Comparison of ENCODE assay signal across 8 mouse cellular contexts in the genomic region with DNA sequence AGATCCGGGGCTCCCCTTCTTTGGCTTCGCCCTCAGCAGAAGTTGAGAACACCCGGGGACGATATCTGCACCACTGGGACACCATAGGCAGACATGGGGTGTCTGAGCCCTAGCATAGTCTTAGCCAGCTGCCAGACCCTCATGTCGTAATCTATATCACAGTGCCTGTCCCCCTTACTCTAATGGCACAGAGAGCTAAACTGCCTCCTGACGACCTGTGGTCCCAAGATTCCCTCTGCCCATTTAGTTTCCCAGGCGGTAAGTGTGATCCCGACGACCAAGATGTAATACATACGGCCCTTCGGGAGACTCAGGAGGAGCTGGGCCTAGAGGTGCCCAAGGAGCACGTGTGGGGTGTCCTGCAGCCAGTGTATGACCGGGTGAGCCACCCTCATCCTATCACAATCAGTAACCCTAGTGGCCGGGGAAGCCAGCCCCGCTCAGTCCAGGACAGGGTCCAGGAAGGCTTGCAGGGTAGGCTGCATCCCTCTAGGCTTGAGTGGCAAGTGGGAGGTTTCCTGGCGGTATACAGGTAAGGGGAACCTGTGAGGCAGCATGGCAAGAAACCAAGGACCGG. TPM values are rescaled to one million over a fixed set of nuclear protein-coding genes. Genes with fewer than 3 reads are reported as not detected.
DNase-seq lines count a peak whose midpoint lies in the region; ATAC-seq and TF ChIP-seq lines count a peak whose summit lies in the region.

No protein-coding gene starts in this region.

- H3K27me3 ChIP-seq in ES-Bruce4 (ENCODE audit: control insufficient read depth, insufficient read depth, low read length, poor library complexity, severe bottlenecking): no peaks in the 10 kb centered on the region
- no peaks in the 10 kb centered on the region for H3K27me3 ChIP-seq in forebrain, postnatal 0 days (ENCODE audit: insufficient read depth, low read length)
- no peaks in the 10 kb centered on the region for H3K27me3 ChIP-seq in liver, postnatal 0 days (ENCODE audit: insufficient read depth, low read length)

- H3K4me1 ChIP-seq in ES-Bruce4 (ENCODE audit: control insufficient read depth, insufficient read depth, low read length): peaks cover 3% of the 10 kb centered on the region
- H3K4me1 ChIP-seq in forebrain, postnatal 0 days (ENCODE audit: insufficient read depth): peaks cover 10% of the 10 kb centered on the region; the same call in 1 of the 2 replicates
- peaks cover 14% of the 10 kb centered on the region for H3K4me1 ChIP-seq in liver, postnatal 0 days (ENCODE audit: insufficient read depth)

- peak overlapping the region; percentile 78 for H3K4me3 ChIP-seq in gastrocnemius, adult 2 months
- peak overlapping the region; percentile 83 for H3K4me3 ChIP-seq in ES-Bruce4 (ENCODE audit: low read depth, low read length)
- H3K4me3 ChIP-seq in forebrain, postnatal 0 days (ENCODE audit: low read depth, low read length): peak overlapping the region; percentile 77
- H3K4me3 ChIP-seq in liver, postnatal 0 days (ENCODE audit: low read depth, low read length): peak overlapping the region; percentile 80

- H3K4me2 ChIP-seq in forebrain, postnatal 0 days (ENCODE audit: low read depth): peak overlapping the region; percentile 86
- H3K4me2 ChIP-seq in liver, postnatal 0 days (ENCODE audit: low read depth, low read length): peak overlapping the region; percentile 100

- DNase-seq in gastrocnemius, adult 2 months: no peak
- DNase-seq in gastrocnemius, postnatal 25 days: no peak
- no peak for DNase-seq in forebrain, postnatal 0 days
- DNase-seq in liver, postnatal 0 days: no peak
- DNase-seq in urinary bladder, adult 18-20 months (ENCODE audit: low spot score in 2 of 2): no peak
- DNase-seq in layer of hippocampus, postnatal 14 days (ENCODE audit: low spot score in 2 of 2): no peak
- no peak for DNase-seq in kidney, postnatal 4 days

- WGBS in forebrain, postnatal 0 days: 17% methylated on average over 17 of the region's 17 CpGs
- 25% methylated on average over 17 of the region's 17 CpGs for WGBS in liver, postnatal 0 days (ENCODE audit: insufficient replicate concordance)

- intact Hi-C loops in gastrocnemius, adult 2 months (cut with DNase I): loop anchor here (1.0 kb wide), 1 partner anchor 11 kb away; the partner anchor contains the start of gene Ndufv1

- no peak for TF ChIP-seq EP300 in ES-Bruce4 (IDR thresholded peaks at IDR 0.05; ENCODE audit: insufficient read depth, low read depth, low read length)
- TF ChIP-seq EP300 in liver, postnatal 0 days (IDR thresholded peaks at IDR 0.05; ENCODE audit: low read depth): no peak

- TF ChIP-seq POLR2A in ES-Bruce4 (IDR thresholded peaks at IDR 0.05; ENCODE audit: insufficient read depth, low read length): no peak

- peak; percentile 17 for ATAC-seq in forebrain, postnatal 0 days
- peak; percentile 3; the same call in 1 of the 2 replicates for ATAC-seq in liver, postnatal 0 days

- TF ChIP-seq CTCF in gastrocnemius, adult 2 months (IDR thresholded peaks at IDR 0.05): no peak
- TF ChIP-seq CTCF in ES-Bruce4 (IDR thresholded peaks at IDR 0.05; ENCODE audit: low read depth, low read length): no peak
- TF ChIP-seq CTCF in forebrain, postnatal 0 days (IDR thresholded peaks at IDR 0.05; ENCODE audit: low read depth): no peak
- TF ChIP-seq CTCF in liver, postnatal 0 days (IDR thresholded peaks at IDR 0.05; ENCODE audit: low read depth): no peak

- no peaks in the 10 kb centered on the region for H3K9me3 ChIP-seq in ES-Bruce4 (replicated peaks; ENCODE audit: control insufficient read depth, insufficient read depth, low read length, poor library complexity, severe bottlenecking)
- H3K9me3 ChIP-seq in forebrain, postnatal 0 days (ENCODE audit: low read length): no peaks in the 10 kb centered on the region
- no peaks in the 10 kb centered on the region for H3K9me3 ChIP-seq in liver, postnatal 0 days (ENCODE audit: low read length)

- H3K9ac ChIP-seq in ES-Bruce4 (ENCODE audit: low read depth, poor library complexity, severe bottlenecking): peak overlapping the region; percentile 78
- H3K9ac ChIP-seq in forebrain, postnatal 0 days: peak overlapping the region; percentile 93
- peak overlapping the region; percentile 83 for H3K9ac ChIP-seq in liver, postnatal 0 days (replicated peaks)

- peak overlapping the region; percentile 94 for H3K27ac ChIP-seq in gastrocnemius, adult 2 months
- H3K27ac ChIP-seq in ES-Bruce4 (ENCODE audit: insufficient read depth, low read length): peak overlapping the region; percentile 85
- peak overlapping the region; percentile 91 for H3K27ac ChIP-seq in forebrain, postnatal 0 days (ENCODE audit: low read depth, low read length)
- H3K27ac ChIP-seq in liver, postnatal 0 days (ENCODE audit: low read depth): peak overlapping the region; percentile 97

- no peaks in the 10 kb centered on the region for H3K36me3 ChIP-seq in ES-Bruce4 (ENCODE audit: control insufficient read depth, insufficient read depth, low read length, poor library complexity, severe bottlenecking)
- H3K36me3 ChIP-seq in forebrain, postnatal 0 days (ENCODE audit: insufficient read depth): peaks cover under 1% of the 10 kb centered on the region; the same call in 1 of the 2 replicates
- 0 out of 2 replicates have a peak, but pooled peaks cover 6% of the 10 kb centered on the region for H3K36me3 ChIP-seq in liver, postnatal 0 days (replicated peaks; ENCODE audit: insufficient read depth, low read length)

RNA-seq across cellular contexts. Expression of gene Gm49405, which starts 0.6 kb away (rescaled TPM):
- total RNA-seq in gastrocnemius, adult 2 months (2021): under 1 TPM; 0.33 to 0.56 TPM
- total RNA-seq in gastrocnemius, postnatal 25 days (2021): under 1 TPM; 0.31 to 0.35 TPM
- 2.4 and 3.0 TPM in 2 replicates for polyA plus RNA-seq in ES-Bruce4 (2011; ENCODE audit: insufficient read depth, insufficient read length, low read depth, missing spikeins)
- 7.8 and 8.5 TPM in 2 replicates for total RNA-seq in forebrain, postnatal 0 days (2014; rRNA removed)
- 2.1 and 2.6 TPM in 2 replicates for polyA plus RNA-seq in forebrain, postnatal 0 days (2015; fragmentation: Nextera tagmentation; extraction: Ambion mirVana)
- 0.26 and 0.49 TPM in 2 replicates for polyA plus RNA-seq in liver, postnatal 0 days (2015; fragmentation: Nextera tagmentation; extraction: Ambion mirVana)
- total RNA-seq in layer of hippocampus, postnatal 14 days (2021): 1 to 10 TPM; 1.5 to 2.2 TPM

RNA-seq across cellular contexts. Expression of gene Nudt8, which starts 0.7 kb away (rescaled TPM):
- total RNA-seq in gastrocnemius, adult 2 months (2021): 10 to 100 TPM; 19.2 to 31.9 TPM
- total RNA-seq in gastrocnemius, postnatal 25 days (2021): 10 to 100 TPM; 21.5 to 23.1 TPM
- polyA plus RNA-seq in ES-Bruce4 (2011; ENCODE audit: insufficient read depth, insufficient read length, low read depth, missing spikeins): 17.3 and 20.8 TPM in 2 replicates
- 26.7 and 30.8 TPM in 2 replicates for total RNA-seq in forebrain, postnatal 0 days (2014; rRNA removed)
- 36.3 and 40.4 TPM in 2 replicates for polyA plus RNA-seq in forebrain, postnatal 0 days (2015; fragmentation: Nextera tagmentation; extraction: Ambion mirVana)
- 22.0 and 23.0 TPM in 2 replicates for polyA plus RNA-seq in liver, postnatal 0 days (2015; fragmentation: Nextera tagmentation; extraction: Ambion mirVana)
- 10 to 100 TPM; 12.3 to 12.5 TPM for total RNA-seq in layer of hippocampus, postnatal 14 days (2021)

RNA-seq across cellular contexts. Expression of gene Doc2g, which starts 2.1 kb away (rescaled TPM):
- total RNA-seq in gastrocnemius, adult 2 months (2021): 1 to 10 TPM in 1 of 2 experiments, under 1 TPM in 1; 0.56 to 2.6 TPM
- total RNA-seq in gastrocnemius, postnatal 25 days (2021): under 1 TPM; 0.69 to 0.75 TPM
- 2.9 and 3.6 TPM in 2 replicates for polyA plus RNA-seq in ES-Bruce4 (2011; ENCODE audit: insufficient read depth, insufficient read length, low read depth, missing spikeins)
- total RNA-seq in forebrain, postnatal 0 days (2014; rRNA removed): 16.0 and 17.8 TPM in 2 replicates
- 5.7 and 6.3 TPM in 2 replicates for polyA plus RNA-seq in forebrain, postnatal 0 days (2015; fragmentation: Nextera tagmentation; extraction: Ambion mirVana)
- polyA plus RNA-seq in liver, postnatal 0 days (2015; fragmentation: Nextera tagmentation; extraction: Ambion mirVana): 0.36 and 0.74 TPM in 2 replicates
- total RNA-seq in layer of hippocampus, postnatal 14 days (2021): 1 to 10 TPM; 2.3 to 3.0 TPM

RNA-seq across cellular contexts. Expression of gene Tbx10, which starts 8.5 kb away (rescaled TPM):
- not detected for total RNA-seq in gastrocnemius, adult 2 months (2021)
- not detected for total RNA-seq in gastrocnemius, postnatal 25 days (2021)
- polyA plus RNA-seq in ES-Bruce4 (2011; ENCODE audit: insufficient read depth, insufficient read length, low read depth, missing spikeins): not detected in 2 replicates
- not detected in 2 replicates for total RNA-seq in forebrain, postnatal 0 days (2014; rRNA removed)
- not detected in 2 replicates for polyA plus RNA-seq in forebrain, postnatal 0 days (2015; fragmentation: Nextera tagmentation; extraction: Ambion mirVana)
- not detected in 2 replicates for polyA plus RNA-seq in liver, postnatal 0 days (2015; fragmentation: Nextera tagmentation; extraction: Ambion mirVana)
- not detected for total RNA-seq in layer of hippocampus, postnatal 14 days (2021)

RNA-seq across cellular contexts. Expression of gene Ndufv1, which starts 11.6 kb away (rescaled TPM):
- total RNA-seq in gastrocnemius, adult 2 months (2021): 100 to 1,000 TPM; 399 to 553 TPM
- 100 to 1,000 TPM; 412 to 474 TPM for total RNA-seq in gastrocnemius, postnatal 25 days (2021)
- polyA plus RNA-seq in ES-Bruce4 (2011; ENCODE audit: insufficient read depth, insufficient read length, low read depth, missing spikeins): 77.9 and 89.6 TPM in 2 replicates
- total RNA-seq in forebrain, postnatal 0 days (2014; rRNA removed): 250 and 281 TPM in 2 replicates
- polyA plus RNA-seq in forebrain, postnatal 0 days (2015; fragmentation: Nextera tagmentation; extraction: Ambion mirVana): 268 TPM in 2 replicates
- polyA plus RNA-seq in liver, postnatal 0 days (2015; fragmentation: Nextera tagmentation; extraction: Ambion mirVana): 171 and 172 TPM in 2 replicates
- 100 to 1,000 TPM; 234 to 250 TPM for total RNA-seq in layer of hippocampus, postnatal 14 days (2021)
